Mouse (Mus musculus) right cerebral cortex, postnatal 25 days (tissue): ENCODE data around the gene Thrb.
"Not testable (repeated sequence)": the region's sequence is repeated elsewhere in the genome, so short reads cannot be mapped to it uniquely, and the experiment has no call there.

Experiments used
- DNase-seq: peaks from one replicate; pipeline ENCODE4 v3.0.0; 2022

The Thrb gene

GRCm38 (mm10) chr14:17894791-17895190, 234.7 kb downstream of the Thrb start:
- no peak for DNase-seq

GRCm38 (mm10) chr14:17899733-17900413, 239.8 kb downstream of the Thrb start:
- no peak for DNase-seq

GRCm38 (mm10) chr14:17900414-17900795, 240.3 kb downstream of the Thrb start:
- no peak for DNase-seq

- DNase-seq: no peak
These were observed 242.4 kb downstream of the Thrb start for GRCm38 (mm10) chr14:17902426-17902825.

- no peak for DNase-seq
These were observed 243.1 kb downstream of the Thrb start for GRCm38 (mm10) chr14:17903121-17903520.

GRCm38 (mm10) chr14:17904554-17904953, 244.5 kb downstream of the Thrb start:
- no peak for DNase-seq

GRCm38 (mm10) chr14:17905627-17906026, 245.6 kb downstream of the Thrb start:
- no peak for DNase-seq

GRCm38 (mm10) chr14:17906931-17907330, 246.9 kb downstream of the Thrb start:
- DNase-seq: no peak

- DNase-seq: no peak
These were observed 251.1 kb downstream of the Thrb start for GRCm38 (mm10) chr14:17911157-17911556.

- DNase-seq: no peak
These were observed 252.6 kb downstream of the Thrb start for GRCm38 (mm10) chr14:17912573-17913207.

GRCm38 (mm10) chr14:17915556-17915955, 255.5 kb downstream of the Thrb start:
- no peak for DNase-seq

- DNase-seq: no peak
These were observed 256.6 kb downstream of the Thrb start for GRCm38 (mm10) chr14:17916651-17917050.

GRCm38 (mm10) chr14:17917124-17917763, 257.2 kb downstream of the Thrb start:
- no peak for DNase-seq

GRCm38 (mm10) chr14:17917899-17918298, 257.8 kb downstream of the Thrb start:
- DNase-seq: no peak

GRCm38 (mm10) chr14:17922807-17923704, 263.0 kb downstream of the Thrb start:
- no peak for DNase-seq

GRCm38 (mm10) chr14:17927469-17927868, 267.4 kb downstream of the Thrb start:
- DNase-seq: peak; percentile 72

- no peak for DNase-seq
These were observed 269.5 kb downstream of the Thrb start for GRCm38 (mm10) chr14:17929585-17929984.

GRCm38 (mm10) chr14:17933475-17933874, 273.4 kb downstream of the Thrb start:
- no peak for DNase-seq

- DNase-seq: not testable (repeated sequence)
These were observed 274.7 kb downstream of the Thrb start for GRCm38 (mm10) chr14:17934779-17935178.

GRCm38 (mm10) chr14:17954038-17954437, 294.0 kb downstream of the Thrb start:
- DNase-seq: no peak

GRCm38 (mm10) chr14:17959901-17960300, 299.8 kb downstream of the Thrb start:
- DNase-seq: no peak

GRCm38 (mm10) chr14:17967117-17967726, 307.2 kb downstream of the Thrb start:
- DNase-seq: peak; percentile 46

GRCm38 (mm10) chr14:17972132-17972531, 312.1 kb downstream of the Thrb start:
- DNase-seq: no peak
